Mouse (Mus musculus): ENCODE data around the gene Nfs1. TPM values are rescaled to one million over a fixed set of nuclear protein-coding genes. Genes with fewer than 3 reads are reported as not detected.

Gene Nfs1
- polyA plus RNA-seq, 1 experiment from 2014 or later = 55.7 TPM

- no peak for DNase-seq (ENCODE audit: low read depth, low spot score)
- in situ Hi-C loops (cut with MboI; ENCODE audit: low pct_unique_long_range_greater_than_20kb) = no loop called here
- ChIA-PET CTCF (no interaction called here), POLR2A (no interaction called here)
- no peak for TF ChIP-seq CTCF (IDR thresholded peaks at IDR 0.05)
- H3K27me3 ChIP-seq = no peaks in the 10 kb centered on the region
- no peak for ATAC-seq
These were observed 65.4 kb downstream of the Nfs1 start for GRCm38 (mm10) chr2:156078421-156079182.

- POLR2A ChIA-PET = no interaction called here
These were observed 66.5 kb downstream of the Nfs1 start for GRCm38 (mm10) chr2:156077461-156077860.

DNA sequence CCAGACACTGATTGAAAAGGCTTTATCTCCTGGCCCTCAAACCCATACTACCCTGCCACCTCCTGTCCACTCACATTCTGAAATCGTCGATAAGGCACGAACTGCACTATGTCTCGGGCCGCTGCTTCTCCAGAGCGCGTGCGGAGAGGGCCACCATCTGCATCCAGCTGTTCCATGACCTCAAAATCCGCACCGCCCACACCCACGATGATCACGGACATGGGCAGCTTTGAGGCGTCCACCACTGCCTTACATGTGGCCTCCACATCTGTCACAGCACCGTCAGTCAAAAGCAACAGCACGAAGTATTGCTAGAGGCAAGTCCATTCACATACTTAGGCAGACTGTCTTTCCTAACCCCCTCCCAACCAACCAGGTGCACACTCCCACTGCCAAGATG, 70.3 kb downstream of the Nfs1 start:
- TF ChIP-seq CTCF (IDR thresholded peaks at IDR 0.05) = no peak

More at GRCm38 (mm10) chr2:156077461-156077860, 66.5 kb downstream of the Nfs1 start:
- CTCF ChIA-PET = no interaction called here
- no peaks in the 10 kb centered on the region for H3K27me3 ChIP-seq
- in situ Hi-C loops (cut with MboI; ENCODE audit: low pct_unique_long_range_greater_than_20kb) = no loop called here
- no peak for TF ChIP-seq CTCF (IDR thresholded peaks at IDR 0.05)
- ATAC-seq (no peak), DNase-seq (ENCODE audit: low read depth, low spot score) (no peak)

More for the DNA sequence above, 70.3 kb downstream of the Nfs1 start:
- POLR2A ChIA-PET = no interaction called here
- no peak for ATAC-seq
- DNase-seq (ENCODE audit: low read depth, low spot score) = no peak
- in situ Hi-C loops (cut with MboI; ENCODE audit: low pct_unique_long_range_greater_than_20kb) = no loop called here
- CTCF ChIA-PET = no interaction called here
- no peaks in the 10 kb centered on the region for H3K27me3 ChIP-seq

Other genes starting within 250 kb of the Nfs1 start
- gene Uqcc1, start 213.9 kb downstream of the Nfs1 start, polyA plus RNA-seq (2021) = 73.4 TPM
- not detected for gene Gm15557, start 203.5 kb downstream of the Nfs1 start, polyA plus RNA-seq (2021)
- 0.03 TPM for gene Gdf5, start 198.8 kb downstream of the Nfs1 start, polyA plus RNA-seq (2021)
- 40.2 TPM for gene Cep250, start 187.7 kb downstream of the Nfs1 start, polyA plus RNA-seq (2021)
- gene 6430550D23Rik, start 136.2 kb downstream of the Nfs1 start, polyA plus RNA-seq (2021) = 3.4 TPM
- gene Ergic3, start 136.1 kb downstream of the Nfs1 start, polyA plus RNA-seq (2021) = 232 TPM
- gene Fer1l4, start 91.2 kb downstream of the Nfs1 start, polyA plus RNA-seq (2021) = not detected
- 2.0 TPM for gene Spag4, start 79.0 kb downstream of the Nfs1 start, polyA plus RNA-seq (2021)
- gene Cpne1, start 32.2 kb downstream of the Nfs1 start, polyA plus RNA-seq (2021) = 66.0 TPM
- gene Rbm12, start 32.2 kb downstream of the Nfs1 start, polyA plus RNA-seq (2021) = 14.1 TPM
- 17.4 TPM for gene Gm28036, start 17.1 kb downstream of the Nfs1 start, polyA plus RNA-seq (2021)
- 217 TPM for gene Romo1, start 147 bp downstream of the Nfs1 start, polyA plus RNA-seq (2021)
- 288 TPM for gene Rbm39, start 36.1 kb upstream of the Nfs1 start, polyA plus RNA-seq (2021)
- gene Phf20, start 52.3 kb upstream of the Nfs1 start, polyA plus RNA-seq (2021) = 37.6 TPM
- gene Cnbd2, start 168.1 kb upstream of the Nfs1 start, polyA plus RNA-seq (2021) = 4.8 TPM
- 98.7 TPM for gene Scand1, start 168.5 kb upstream of the Nfs1 start, polyA plus RNA-seq (2021)